Mouse (Mus musculus) B cell, adult 2 months (primary cell): ENCODE data around the gene Ccn5.

Experiments used
- DNase-seq, 2 experiments: peaks; one replicate each; pipeline ENCODE4 v3.0.0; 2022

Gene Ccn5

DNA sequence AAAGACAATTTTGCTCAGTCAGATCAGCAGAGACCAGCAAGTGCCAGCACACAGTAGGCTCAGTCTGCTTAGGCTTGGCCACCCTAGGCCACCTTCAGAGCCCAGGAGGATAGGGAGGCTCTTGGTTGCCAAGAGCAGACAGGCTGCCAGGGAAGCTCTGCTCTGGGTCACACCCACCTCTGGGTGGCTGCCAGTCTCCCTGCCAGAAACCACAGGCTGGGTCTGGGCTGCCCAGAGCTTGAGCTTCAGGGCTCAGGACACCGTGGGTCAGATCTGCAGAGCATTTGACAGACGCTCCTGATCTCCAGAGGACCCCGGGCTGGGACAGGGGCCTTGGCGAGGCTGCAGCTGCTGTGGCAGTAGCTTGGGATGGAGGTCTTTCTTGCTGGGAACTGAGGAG is at the start of gene Ccn5:
Gene Ccn5, plus strand, starts transcription at position 255 of the 400 bp plus-strand sequence.
- DNase-seq, result no peak

DNA sequence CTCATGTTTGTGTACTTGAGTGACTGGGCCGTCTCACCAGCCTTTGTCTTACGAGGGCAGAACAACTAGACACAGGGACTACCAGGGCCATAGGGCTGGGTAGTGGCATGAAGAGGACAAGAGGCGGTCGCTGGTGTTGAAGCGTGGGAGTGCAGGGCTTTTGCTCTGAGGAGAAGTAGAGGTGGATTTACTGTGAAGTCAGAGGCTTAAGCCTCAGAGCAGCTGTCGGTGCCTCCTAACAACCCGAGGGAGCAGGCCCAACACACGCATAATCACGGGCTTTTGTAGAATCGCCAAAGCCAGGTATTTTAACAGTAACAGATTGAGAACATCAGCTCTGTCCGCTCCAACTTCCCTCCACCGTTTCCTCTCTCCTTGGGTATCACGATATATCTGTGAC is 44.0 kb upstream of the Ccn5 start:
- no peak for DNase-seq

DNA sequence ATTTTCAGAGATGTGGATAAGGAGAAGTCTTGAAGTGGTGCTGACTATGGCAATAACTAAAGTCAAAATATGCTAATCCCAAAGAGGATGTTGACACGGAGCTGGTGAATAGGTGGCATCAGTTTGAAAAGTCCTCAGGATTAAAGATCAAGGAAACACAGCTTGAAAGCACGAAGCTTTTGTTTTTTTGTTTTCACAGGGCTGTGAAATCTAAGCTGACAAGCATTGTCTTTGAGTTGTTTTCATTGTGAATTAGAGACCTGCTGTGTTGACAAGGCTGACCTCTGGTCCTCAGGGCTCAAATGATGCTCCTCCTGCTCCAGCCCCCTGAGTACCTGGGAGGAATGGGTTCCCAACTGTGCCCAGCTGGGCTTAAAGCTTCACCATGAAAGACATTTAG is 43.6 kb upstream of the Ccn5 start:
- no peak for DNase-seq

- no peak for DNase-seq
Observed at GRCm38 (mm10) chr2:163778896-163779295, 41.8 kb upstream of the Ccn5 start.

DNA sequence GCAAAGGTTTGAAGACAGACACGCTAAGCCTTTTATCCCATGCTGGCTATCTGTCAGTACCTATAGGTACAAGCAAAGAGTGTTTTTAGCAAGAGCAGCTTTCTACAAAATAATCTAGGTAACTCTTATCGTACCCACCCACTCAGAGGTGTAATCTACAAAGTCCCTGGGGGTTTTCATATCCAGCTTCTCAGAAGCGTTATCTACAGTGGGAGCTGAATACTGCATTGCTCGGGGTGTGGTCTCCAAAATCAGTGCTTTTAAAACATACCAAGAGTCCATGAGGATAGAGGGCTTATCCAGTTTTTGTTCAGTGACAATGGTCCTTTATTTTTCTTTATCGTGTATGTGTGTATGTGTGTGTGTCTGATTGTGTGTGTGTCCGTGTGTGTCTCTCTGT is 37.3 kb upstream of the Ccn5 start:
- no peak for DNase-seq

- DNase-seq, result no peak
Observed at GRCm38 (mm10) chr2:163783901-163784300, 36.8 kb upstream of the Ccn5 start.

DNA sequence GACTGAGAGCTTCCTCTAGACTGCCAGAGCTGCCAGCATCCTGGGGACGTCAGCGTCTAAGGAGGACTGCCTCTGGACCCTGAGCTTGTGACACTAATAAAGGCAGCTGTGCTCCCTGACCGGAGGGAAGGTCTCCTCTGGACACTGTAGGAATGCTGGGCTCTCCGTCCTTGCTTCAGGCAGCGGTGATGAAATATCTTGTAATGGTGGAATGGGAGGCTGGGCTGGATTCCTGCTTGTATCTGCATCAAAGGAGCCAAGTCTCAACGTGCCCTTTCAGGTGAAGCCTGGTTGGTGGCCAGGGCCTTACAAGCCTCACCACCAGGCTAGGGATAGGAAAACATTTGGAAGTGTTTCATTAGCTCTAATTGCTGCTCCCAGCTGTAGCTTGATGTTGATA is 33.6 kb upstream of the Ccn5 start:
- no peak for DNase-seq

DNA sequence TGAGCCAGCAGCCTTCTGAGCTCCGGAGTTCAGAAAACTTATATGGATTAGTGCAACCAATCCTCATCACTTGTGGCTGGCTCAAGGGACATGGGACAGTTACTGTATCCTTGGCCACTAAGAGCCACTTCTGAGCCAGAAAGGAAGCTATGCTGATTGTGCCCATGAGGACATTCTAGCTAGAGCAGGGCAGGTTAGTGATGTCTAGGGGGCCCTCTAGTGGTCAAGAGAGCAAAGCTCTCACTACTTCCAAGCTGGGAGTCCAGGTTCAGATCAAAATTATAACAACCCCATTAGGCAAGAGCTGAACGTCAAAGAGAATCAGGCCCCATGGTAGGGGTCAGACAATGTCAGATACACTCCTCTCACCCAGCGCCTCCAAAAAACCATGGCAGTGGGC is 33.0 kb upstream of the Ccn5 start:
- peak; percentile 60 to 65 for DNase-seq

GRCm38 (mm10) chr2:163788484-163788883 is 32.2 kb upstream of the Ccn5 start:
- DNase-seq, result peak; percentile 48 to 57

DNA sequence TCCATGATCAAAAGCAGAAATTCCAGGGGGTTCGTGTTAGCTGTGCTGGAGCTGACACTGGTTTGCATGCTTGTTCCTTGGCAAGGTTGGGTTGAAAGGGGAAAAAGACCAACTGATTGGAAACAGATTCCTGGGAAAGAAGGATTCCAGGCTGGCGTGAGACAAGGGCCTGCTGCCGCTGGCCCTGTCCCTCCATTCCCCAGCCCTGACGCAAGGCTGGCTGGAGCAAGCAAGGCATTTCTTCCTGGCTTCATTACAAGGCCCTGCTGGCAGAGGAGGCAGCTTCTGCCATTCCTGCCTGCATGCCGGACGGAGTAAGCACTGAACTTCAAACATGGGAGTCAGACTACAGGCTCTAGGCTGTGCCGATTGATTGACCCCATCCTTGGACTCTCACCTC is 22.2 kb upstream of the Ccn5 start:
- DNase-seq, result no peak

- DNase-seq, result no peak
Observed at GRCm38 (mm10) chr2:163800832-163801231, 19.8 kb upstream of the Ccn5 start.

DNA sequence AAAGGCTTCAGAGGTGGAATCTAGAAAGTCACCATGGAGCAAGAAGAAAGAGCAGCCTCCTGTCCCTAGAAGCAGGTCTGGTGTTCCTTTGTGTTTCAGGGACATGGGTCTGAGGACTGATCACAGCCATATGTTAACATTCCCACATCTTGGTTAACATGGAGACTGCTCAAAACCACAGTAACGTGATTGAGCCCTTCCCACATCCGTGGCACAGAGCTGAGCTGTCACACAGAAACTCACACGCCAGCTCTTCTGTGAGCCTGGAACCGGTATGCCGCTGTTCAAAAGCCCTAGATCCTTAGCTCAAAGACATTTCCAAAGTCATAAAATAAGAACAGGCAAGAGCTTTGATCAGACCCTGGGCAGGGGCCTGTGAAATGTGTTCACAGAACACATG is 19.3 kb upstream of the Ccn5 start:
- DNase-seq, result no peak

GRCm38 (mm10) chr2:163803838-163804237 is 16.8 kb upstream of the Ccn5 start:
- DNase-seq, result no peak

- DNase-seq, result no peak
Observed at GRCm38 (mm10) chr2:163809166-163809565, 11.5 kb upstream of the Ccn5 start.

DNA sequence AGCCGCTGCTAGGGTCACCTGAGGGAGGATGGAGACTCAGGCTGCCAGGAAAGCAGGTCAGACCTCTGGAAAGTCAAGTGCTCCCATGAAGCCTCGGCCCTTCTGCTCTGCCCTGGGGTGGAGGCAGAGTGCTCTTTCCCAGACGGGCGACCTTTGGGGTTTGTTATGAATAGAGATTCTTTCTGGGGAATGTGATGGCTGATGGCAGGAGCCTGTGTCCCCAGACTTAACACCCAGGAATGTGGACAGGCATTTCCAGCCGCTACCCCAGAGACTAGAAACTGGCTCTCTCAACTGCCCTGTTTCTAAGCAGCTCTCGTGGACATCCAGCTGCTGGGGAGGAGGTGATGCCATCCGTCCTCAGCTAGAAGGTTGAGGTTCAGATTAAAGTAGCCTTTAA is 11.0 kb upstream of the Ccn5 start:
- DNase-seq, result no peak

DNA sequence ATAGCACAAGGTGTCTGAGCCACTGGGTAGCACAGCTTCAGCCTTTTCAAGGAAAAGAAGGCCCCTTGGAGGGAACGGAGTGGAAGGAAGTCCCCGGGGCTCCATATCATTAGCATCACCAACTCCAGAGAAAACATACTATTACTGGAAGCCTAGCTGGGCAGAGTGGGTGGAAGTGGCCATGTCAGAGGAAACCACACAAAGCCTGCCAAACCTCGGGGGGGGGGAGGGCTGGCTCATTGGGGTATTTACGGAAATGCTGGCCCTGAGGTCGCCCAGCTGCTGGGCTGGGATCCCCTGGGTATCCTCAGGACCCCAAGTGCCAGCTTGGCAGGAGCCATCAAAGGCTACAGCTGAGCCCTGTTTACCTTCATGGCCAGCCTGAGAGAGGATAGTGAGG is 7.6 kb upstream of the Ccn5 start:
- no peak for DNase-seq

DNA sequence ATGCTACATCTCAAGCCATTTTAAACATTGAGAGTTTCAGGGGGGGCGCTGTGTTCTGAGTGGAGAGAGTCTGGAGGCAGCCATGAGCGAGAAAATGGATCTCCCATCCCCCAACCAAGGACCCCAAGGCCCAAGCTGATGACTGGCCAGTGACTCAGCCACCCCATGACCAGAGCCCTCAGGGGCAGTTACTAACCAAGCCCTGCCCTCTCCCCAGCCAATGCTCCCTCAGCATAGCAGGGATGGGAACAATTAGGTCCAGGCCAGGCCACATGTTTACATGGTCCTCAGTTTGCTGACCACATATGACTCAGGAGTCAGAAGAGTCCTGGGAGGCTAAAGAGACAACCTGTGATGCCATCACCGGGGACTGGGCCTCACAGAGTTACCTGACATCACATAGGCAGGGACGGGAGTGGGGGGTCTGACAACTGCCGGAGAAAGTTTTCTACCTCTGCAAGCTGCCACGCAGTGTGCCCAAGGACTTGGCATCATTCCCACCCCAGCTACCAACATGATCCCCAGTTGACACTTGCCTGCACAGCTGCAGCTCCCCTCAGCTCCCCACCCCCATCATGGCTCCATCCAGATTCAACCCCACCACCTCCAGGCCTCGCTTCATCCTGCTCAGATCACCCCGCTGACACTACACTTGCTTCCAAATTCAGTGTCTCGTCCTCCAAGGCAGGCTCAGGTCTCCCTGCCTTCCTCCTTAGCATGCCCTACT is 5.8 kb upstream of the Ccn5 start:
- DNase-seq, result no peak

DNA sequence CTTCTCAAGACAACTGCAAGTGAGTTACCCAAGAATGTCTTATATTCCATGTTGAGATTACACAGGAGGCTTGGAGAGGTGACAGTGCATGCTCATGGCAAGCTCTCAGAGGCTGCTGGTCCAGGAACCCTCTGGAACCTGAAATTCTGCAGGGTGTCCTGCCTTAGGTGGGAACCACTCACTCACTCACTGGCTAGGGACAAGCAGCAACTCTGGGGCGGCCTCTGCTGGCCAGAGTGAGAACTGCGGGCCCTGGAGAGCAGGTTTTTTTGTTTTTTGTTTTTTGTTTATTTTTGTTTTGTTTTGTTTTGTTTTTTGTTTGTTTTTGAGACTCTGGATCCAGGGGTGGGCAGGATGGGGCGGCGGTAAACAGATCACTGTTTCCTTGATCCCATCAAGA is 2.6 kb downstream of the Ccn5 start:
- DNase-seq, result peak; percentile 65 to 71

DNA sequence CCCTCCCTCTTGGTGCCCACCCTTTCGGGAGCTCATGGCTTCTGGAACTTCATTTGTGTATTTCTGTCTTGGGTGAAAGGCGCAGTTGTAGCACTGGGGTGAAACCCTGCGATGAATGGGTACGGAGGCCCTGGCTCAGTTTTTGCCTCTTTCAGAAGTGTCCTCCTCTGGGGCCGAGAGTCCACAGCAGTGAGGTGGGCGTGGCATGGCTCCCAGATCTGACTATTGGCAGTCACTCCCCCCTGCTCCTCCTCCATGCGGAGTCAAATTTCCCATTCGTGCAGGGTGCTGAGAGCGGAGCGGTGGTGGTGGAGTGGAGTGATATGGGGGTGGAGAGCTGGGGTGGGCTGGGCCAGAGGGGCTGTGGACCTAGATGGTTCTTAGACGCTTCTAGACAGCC is 3.1 kb downstream of the Ccn5 start:
- no peak for DNase-seq

GRCm38 (mm10) chr2:163825861-163826260 is 5.2 kb downstream of the Ccn5 start:
- DNase-seq, result no peak

DNA sequence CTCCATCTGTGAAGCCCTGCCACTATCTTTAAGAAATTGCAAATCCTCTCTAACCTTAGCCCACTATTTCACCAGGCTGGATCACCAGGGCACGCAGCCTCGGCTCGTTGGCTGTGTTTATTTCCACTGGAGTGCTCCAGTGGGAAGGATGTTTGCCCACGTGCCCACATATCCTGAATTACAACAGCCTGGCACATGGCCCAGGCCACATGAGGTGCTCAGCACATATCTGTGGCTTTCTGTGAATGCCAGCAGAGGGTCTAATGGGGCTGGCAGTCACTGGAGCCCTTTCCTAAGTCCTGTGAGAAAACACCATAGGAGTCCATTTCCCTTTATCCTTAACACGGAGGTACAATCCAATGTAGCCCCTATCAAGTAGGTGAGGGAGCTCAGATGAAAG is 5.8 kb downstream of the Ccn5 start:
- DNase-seq, result no peak

DNA sequence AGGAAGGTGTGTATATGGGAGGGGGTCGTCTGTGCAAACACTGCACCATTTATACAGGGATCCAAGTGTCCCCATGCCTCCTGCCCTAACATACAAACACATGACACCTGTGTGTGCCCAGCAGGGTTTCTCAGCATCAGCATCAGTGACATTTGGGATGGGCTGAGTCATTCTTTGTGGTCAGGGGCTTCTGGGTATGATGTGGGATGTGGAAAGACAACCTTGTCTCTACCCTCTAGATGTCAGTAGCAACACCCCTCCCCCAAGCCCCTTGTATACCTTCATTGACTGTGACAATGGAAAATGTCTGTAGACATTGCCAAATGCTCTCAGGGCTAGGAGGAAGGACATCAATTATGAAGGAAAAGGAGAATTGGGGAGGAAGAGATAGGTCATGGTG is 10.5 kb downstream of the Ccn5 start:
- no peak for DNase-seq

- DNase-seq, result peak; percentile 89 to 90
Observed at GRCm38 (mm10) chr2:163838043-163838442, 17.4 kb downstream of the Ccn5 start.

GRCm38 (mm10) chr2:163839519-163839918 is 18.9 kb downstream of the Ccn5 start:
- no peak for DNase-seq

- no peak for DNase-seq
Observed at GRCm38 (mm10) chr2:163842043-163842442, 21.4 kb downstream of the Ccn5 start.
